In genomic region chr4:119398751-119399150, GRCm38 (mm10) we compare ENCODE assay signal across 12 mouse cellular contexts. TPM values are rescaled to one million over a fixed set of nuclear protein-coding genes. Genes with fewer than 3 reads are reported as not detected.
"Had no signal": no experiment of that assay in that cellular context is flagged by ENCODE, and none has a peak within 500 bp of the region (broad histone marks: within the 10 kb centered on the region; RNA-seq: fewer than 3 reads in every experiment).

No protein-coding gene starts in this region.

- DNase-seq: kidney, adult 9 months; kidney, postnatal 36 days; layer of hippocampus, adult 9-11 months; layer of hippocampus, postnatal 36 days; lung, embryonic 14.5 days; lung, postnatal 10 days; lung, postnatal 4 days; midbrain, embryonic 14.5 days; right cerebral cortex, adult 18-20 months; thymus, adult 18-20 months; thymus, postnatal 14 days had no signal

RNA-seq across cellular contexts. Expression of gene Ccdc30, which starts 16.6 kb away (rescaled TPM):
- total RNA-seq: megakaryocyte, adult 5-6 weeks had no signal

RNA-seq across cellular contexts. Expression of gene Zmynd12, which starts 23.9 kb away (rescaled TPM):
- total RNA-seq: megakaryocyte, adult 5-6 weeks had no signal
